Mouse (Mus musculus): ENCODE measurements around the gene Nfe2.

GRCm38 (mm10) chr15:103227022-103227421, 31.2 kb downstream of the Nfe2 start:
- no peak for TF ChIP-seq POLR2A (IDR thresholded peaks at IDR 0.05; ENCODE audit: borderline replicate concordance, insufficient read depth, low read length)
- TF ChIP-seq CTCF (IDR thresholded peaks at IDR 0.05; ENCODE audit: borderline replicate concordance, insufficient read depth, low read depth, low read length): no peak
